Mouse (Mus musculus): Measurements from ENCODE around the gene Crbn. TPM values are rescaled to one million over a fixed set of nuclear protein-coding genes. Genes with fewer than 3 reads are reported as not detected.

The Crbn gene
- polyA plus RNA-seq, 1 experiment from 2014 or later = 68.4 TPM

GRCm38 (mm10) chr6:106748887-106749388, 50.9 kb downstream of the Crbn start, which contains the start of gene Il5ra:
Il5ra (minus strand) TSS chr6:106749037.
- H3K27ac ChIP-seq (ENCODE audit: low read depth, low read length) = no peak within 1 kb of the TSS
- H3K4me1 ChIP-seq (ENCODE audit: control insufficient read depth, insufficient read depth, low read length) = no peaks in the 10 kb centered on the region
- no peaks in the 10 kb centered on the region for H3K27me3 ChIP-seq (ENCODE audit: control insufficient read depth, insufficient read depth, low read length)
- H3K4me2 ChIP-seq (ENCODE audit: low read depth, low read length) = no peak within 1 kb of the TSS
- no peaks in the 10 kb centered on the region for H3K36me3 ChIP-seq (ENCODE audit: control insufficient read depth, insufficient read depth, low read length)
- ATAC-seq (ENCODE audit: low read depth) = no peak
- 85% methylated on average over 6 of the region's 6 CpGs for WGBS
- no peak within 1 kb of the TSS for H3K9ac ChIP-seq (replicated peaks; ENCODE audit: low read depth, low read length)
- H3K4me3 ChIP-seq (ENCODE audit: low read depth, low read length) = no peak within 1 kb of the TSS
- no peaks in the 10 kb centered on the region for H3K9me3 ChIP-seq (ENCODE audit: control insufficient read depth, low read length)

GRCm38 (mm10) chr6:106747804-106748203, 52.1 kb downstream of the Crbn start:
- ATAC-seq (ENCODE audit: low read depth) = no peak
- H3K27me3 ChIP-seq (ENCODE audit: control insufficient read depth, insufficient read depth, low read length) = no peaks in the 10 kb centered on the region
- no peaks in the 10 kb centered on the region for H3K9me3 ChIP-seq (ENCODE audit: control insufficient read depth, low read length)
- 83% methylated on average over 3 of the region's 3 CpGs for WGBS
- no peaks in the 10 kb centered on the region for H3K36me3 ChIP-seq (ENCODE audit: control insufficient read depth, insufficient read depth, low read length)
- no peak overlapping the region for H3K27ac ChIP-seq (ENCODE audit: low read depth, low read length)
- H3K4me1 ChIP-seq (ENCODE audit: control insufficient read depth, insufficient read depth, low read length) = no peaks in the 10 kb centered on the region
- no peak overlapping the region for H3K9ac ChIP-seq (replicated peaks; ENCODE audit: low read depth, low read length)
- H3K4me3 ChIP-seq (ENCODE audit: low read depth, low read length) = no peak overlapping the region
- no peak overlapping the region for H3K4me2 ChIP-seq (ENCODE audit: low read depth, low read length)

- H3K4me1 ChIP-seq (ENCODE audit: control insufficient read depth, insufficient read depth, low read length) = no peaks in the 10 kb centered on the region
- WGBS = 93% methylated on average over 5 of the region's 5 CpGs
- no peak for ATAC-seq (ENCODE audit: low read depth)
- no peak overlapping the region for H3K4me3 ChIP-seq (ENCODE audit: low read depth, low read length)
- H3K36me3 ChIP-seq (ENCODE audit: control insufficient read depth, insufficient read depth, low read length) = no peaks in the 10 kb centered on the region
- no peaks in the 10 kb centered on the region for H3K27me3 ChIP-seq (ENCODE audit: control insufficient read depth, insufficient read depth, low read length)
- H3K4me2 ChIP-seq (ENCODE audit: low read depth, low read length) = no peak overlapping the region
- H3K27ac ChIP-seq (ENCODE audit: low read depth, low read length) = no peak overlapping the region
- no peak overlapping the region for H3K9ac ChIP-seq (replicated peaks; ENCODE audit: low read depth, low read length)
- no peaks in the 10 kb centered on the region for H3K9me3 ChIP-seq (ENCODE audit: control insufficient read depth, low read length)
Observed at GRCm38 (mm10) chr6:106747251-106747650, 52.6 kb downstream of the Crbn start.

- Histone ChIP-seq H3K9me3 (ENCODE audit: control insufficient read depth, low read length) (no peaks in the 10 kb centered on the region), H3K27me3 (ENCODE audit: control insufficient read depth, insufficient read depth, low read length) (no peaks in the 10 kb centered on the region), H3K27ac (ENCODE audit: low read depth, low read length) (no peak overlapping the region), H3K4me1 (ENCODE audit: control insufficient read depth, insufficient read depth, low read length) (no peaks in the 10 kb centered on the region), H3K9ac (replicated peaks; ENCODE audit: low read depth, low read length) (no peak overlapping the region), H3K4me3 (ENCODE audit: low read depth, low read length) (no peak overlapping the region), H3K36me3 (ENCODE audit: control insufficient read depth, insufficient read depth, low read length) (no peaks in the 10 kb centered on the region), H3K4me2 (ENCODE audit: low read depth, low read length) (no peak overlapping the region)
- no peak for ATAC-seq (ENCODE audit: low read depth)
- WGBS = 82% methylated on average over 7 of the region's 7 CpGs
Observed at GRCm38 (mm10) chr6:106745673-106746394, 54.0 kb downstream of the Crbn start.

- no peak for ATAC-seq (ENCODE audit: low read depth)
- no peak overlapping the region for H3K9ac ChIP-seq (replicated peaks; ENCODE audit: low read depth, low read length)
- no peak overlapping the region for H3K4me3 ChIP-seq (ENCODE audit: low read depth, low read length)
- no peak overlapping the region for H3K27ac ChIP-seq (ENCODE audit: low read depth, low read length)
- 80% methylated on average over 7 of the region's 7 CpGs for WGBS
- H3K27me3 ChIP-seq (ENCODE audit: control insufficient read depth, insufficient read depth, low read length) = no peaks in the 10 kb centered on the region
- no peaks in the 10 kb centered on the region for H3K36me3 ChIP-seq (ENCODE audit: control insufficient read depth, insufficient read depth, low read length)
- H3K4me1 ChIP-seq (ENCODE audit: control insufficient read depth, insufficient read depth, low read length) = no peaks in the 10 kb centered on the region
- no peaks in the 10 kb centered on the region for H3K9me3 ChIP-seq (ENCODE audit: control insufficient read depth, low read length)
- no peak overlapping the region for H3K4me2 ChIP-seq (ENCODE audit: low read depth, low read length)
Observed at GRCm38 (mm10) chr6:106743556-106744233, 56.2 kb downstream of the Crbn start.

GRCm38 (mm10) chr6:106740244-106740825, 59.5 kb downstream of the Crbn start:
- Histone ChIP-seq H3K36me3 (ENCODE audit: control insufficient read depth, insufficient read depth, low read length) (no peaks in the 10 kb centered on the region), H3K27me3 (ENCODE audit: control insufficient read depth, insufficient read depth, low read length) (no peaks in the 10 kb centered on the region), H3K27ac (ENCODE audit: low read depth, low read length) (no peak overlapping the region), H3K9me3 (ENCODE audit: control insufficient read depth, low read length) (no peaks in the 10 kb centered on the region), H3K4me3 (ENCODE audit: low read depth, low read length) (no peak overlapping the region), H3K4me1 (ENCODE audit: control insufficient read depth, insufficient read depth, low read length) (no peaks in the 10 kb centered on the region), H3K4me2 (ENCODE audit: low read depth, low read length) (no peak overlapping the region), H3K9ac (replicated peaks; ENCODE audit: low read depth, low read length) (no peak overlapping the region)
- 94% methylated on average over 1 of the region's 1 CpGs for WGBS
- no peak for ATAC-seq (ENCODE audit: low read depth)

- H3K27ac ChIP-seq (ENCODE audit: low read depth, low read length) = no peak overlapping the region
- H3K27me3 ChIP-seq (ENCODE audit: control insufficient read depth, insufficient read depth, low read length) = no peaks in the 10 kb centered on the region
- no peak overlapping the region for H3K9ac ChIP-seq (replicated peaks; ENCODE audit: low read depth, low read length)
- H3K4me1 ChIP-seq (ENCODE audit: control insufficient read depth, insufficient read depth, low read length) = no peaks in the 10 kb centered on the region
- H3K4me2 ChIP-seq (ENCODE audit: low read depth, low read length) = no peak overlapping the region
- WGBS = 69% methylated on average over 3 of the region's 3 CpGs
- no peaks in the 10 kb centered on the region for H3K9me3 ChIP-seq (ENCODE audit: control insufficient read depth, low read length)
- ATAC-seq (ENCODE audit: low read depth) = no peak
- H3K4me3 ChIP-seq (ENCODE audit: low read depth, low read length) = no peak overlapping the region
- no peaks in the 10 kb centered on the region for H3K36me3 ChIP-seq (ENCODE audit: control insufficient read depth, insufficient read depth, low read length)
Observed at GRCm38 (mm10) chr6:106738229-106738628, 61.6 kb downstream of the Crbn start.

- WGBS = 86% methylated on average over 4 of the region's 4 CpGs
- no peaks in the 10 kb centered on the region for H3K36me3 ChIP-seq (ENCODE audit: control insufficient read depth, insufficient read depth, low read length)
- H3K4me1 ChIP-seq (ENCODE audit: control insufficient read depth, insufficient read depth, low read length) = no peaks in the 10 kb centered on the region
- H3K27ac ChIP-seq (ENCODE audit: low read depth, low read length) = no peak overlapping the region
- H3K4me2 ChIP-seq (ENCODE audit: low read depth, low read length) = no peak overlapping the region
- no peak for ATAC-seq (ENCODE audit: low read depth)
- no peaks in the 10 kb centered on the region for H3K9me3 ChIP-seq (ENCODE audit: control insufficient read depth, low read length)
- H3K4me3 ChIP-seq (ENCODE audit: low read depth, low read length) = no peak overlapping the region
- H3K9ac ChIP-seq (replicated peaks; ENCODE audit: low read depth, low read length) = no peak overlapping the region
- H3K27me3 ChIP-seq (ENCODE audit: control insufficient read depth, insufficient read depth, low read length) = no peaks in the 10 kb centered on the region
Observed at GRCm38 (mm10) chr6:106732563-106732962, 67.3 kb downstream of the Crbn start.

Data from neural tube, embryonic 14.5 days (tissue).